Mouse (Mus musculus) gastrocnemius, postnatal 4 days (tissue): Measurements from ENCODE around the gene Fam240b. TPM values are rescaled to one million over a fixed set of nuclear protein-coding genes. Genes with fewer than 3 reads are reported as not detected.
A peak's percentile ranks its signal among the peaks of the same experiment; 100 is the strongest.
"Not testable (repeated sequence)": the region's sequence is repeated elsewhere in the genome, so short reads cannot be mapped to it uniquely, and the experiment has no call there.

ENCODE experiments used
- DNase-seq, 2 experiments: peaks; one replicate each; pipeline ENCODE4 v3.0.0; 2021 to 2022; ENCODE audit warnings: low spot score in 2 of 2, mixed read lengths in 2 of 2
- long read RNA-seq, 2 experiments: library from polyadenylated mRNA; stranded (forward); transcript quantifications; one replicate each; pipeline ENCODE4 v2.0.0; 2021
- total RNA-seq, 2 experiments: library from RNA; stranded (reverse); gene quantifications; 2 replicates each; pipeline ENCODE4 v1.2.3; 2021

Fam240b gene
- total RNA-seq, result under 1 TPM in 1 of 2 experiments, not detected in 1; 0.34 TPM
- long read RNA-seq, experiment 1, result 0 reads
- long read RNA-seq, experiment 2, result 0 reads

DNA sequence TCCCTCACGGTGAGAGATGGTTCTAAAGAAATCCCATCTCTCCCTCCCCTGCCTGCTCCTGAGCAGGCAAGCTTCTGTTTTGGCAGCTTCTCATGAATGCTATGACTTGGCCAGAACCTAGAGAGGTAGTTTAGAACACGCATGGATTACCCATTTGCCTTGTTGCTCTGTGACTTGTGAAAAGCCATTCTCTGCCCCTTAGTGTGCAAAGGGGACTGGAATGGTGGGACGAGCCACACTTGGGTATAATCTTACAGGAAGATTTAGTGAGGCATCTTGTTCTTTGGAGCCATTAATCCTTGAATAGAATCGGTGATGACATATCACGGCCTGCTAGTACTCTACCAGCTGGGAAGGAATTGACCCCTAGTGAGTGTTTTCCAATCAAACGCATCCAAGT, at the start of gene Fam240b:
Gene Fam240b, minus strand, starts transcription at position 101 of the 400 bp plus-strand sequence.
- DNase-seq, result no peak

DNA sequence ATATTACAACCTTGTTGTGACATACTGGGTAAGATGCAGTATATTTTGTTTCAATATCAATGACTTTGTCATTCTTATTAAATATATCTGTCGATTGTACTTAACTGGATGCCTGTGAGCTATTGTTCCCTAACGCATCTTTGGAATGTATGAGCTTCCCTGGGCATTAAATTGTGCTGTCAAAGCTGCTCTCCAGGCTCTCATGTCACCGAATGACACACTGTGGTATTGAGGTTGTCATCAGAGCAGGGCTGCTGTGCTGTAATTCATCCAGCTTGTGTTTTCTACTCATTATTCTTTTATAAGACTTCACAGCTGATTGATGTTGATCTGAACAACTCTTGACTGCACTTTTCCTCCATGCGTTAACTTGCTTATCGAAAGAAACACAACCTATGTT, 32.5 kb upstream of the Fam240b start:
- no peak for DNase-seq

DNA sequence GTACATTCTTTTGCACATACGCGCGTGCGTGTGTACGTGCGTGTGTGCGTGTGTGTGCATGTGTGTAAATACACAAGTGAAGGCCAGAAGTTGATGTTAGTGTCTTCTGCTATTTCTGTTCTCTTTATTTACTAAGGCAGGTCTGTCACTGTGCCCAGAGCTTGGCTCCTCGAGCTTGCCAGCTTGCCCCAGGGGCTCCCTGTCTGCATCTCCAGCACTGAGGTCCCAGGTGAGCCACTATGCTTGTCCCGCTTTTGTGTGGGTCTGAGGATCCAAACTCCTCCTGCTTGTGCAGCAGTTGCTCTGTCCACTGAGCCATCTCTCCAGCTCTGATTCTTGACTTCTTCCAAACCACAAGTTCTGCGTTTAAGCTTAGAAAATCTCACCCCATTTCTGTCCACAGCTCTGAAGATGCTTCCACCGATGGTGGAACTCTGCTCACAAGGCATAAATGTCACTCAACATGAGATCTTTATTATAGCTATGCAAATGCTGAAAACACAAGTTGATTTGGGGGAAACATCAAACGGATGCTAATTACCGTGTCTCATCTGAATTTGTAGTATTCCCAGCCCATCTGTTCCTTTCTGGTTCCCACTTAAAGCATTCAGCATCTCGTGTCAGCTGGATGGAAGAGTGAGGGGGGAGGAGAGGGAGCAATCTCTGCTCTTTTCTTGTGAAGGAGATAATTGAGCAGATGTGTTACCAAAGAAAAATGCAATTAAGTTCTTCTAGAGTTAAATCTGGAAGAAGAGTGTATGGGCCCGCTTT, 29.1 kb upstream of the Fam240b start:
- no peak for DNase-seq

DNA sequence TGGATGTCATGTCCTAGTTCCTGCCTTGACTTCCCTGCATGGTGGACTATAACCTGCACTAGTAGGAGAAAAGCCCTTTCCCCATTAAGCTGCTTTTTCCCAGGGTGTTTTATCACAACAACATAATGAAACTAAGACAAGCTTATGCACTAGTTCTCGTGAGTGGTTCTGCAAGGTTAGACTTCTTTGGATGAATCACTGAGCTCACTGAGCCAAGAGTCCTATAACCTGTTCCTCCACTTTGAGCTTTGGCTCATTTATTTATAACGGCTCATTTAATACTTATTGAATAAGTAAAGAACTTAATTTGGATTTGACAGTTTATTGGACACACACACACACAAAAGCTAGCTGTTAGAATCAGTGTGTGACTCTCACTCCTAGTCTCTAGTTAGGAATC, 16.7 kb upstream of the Fam240b start:
- no peak for DNase-seq

DNA sequence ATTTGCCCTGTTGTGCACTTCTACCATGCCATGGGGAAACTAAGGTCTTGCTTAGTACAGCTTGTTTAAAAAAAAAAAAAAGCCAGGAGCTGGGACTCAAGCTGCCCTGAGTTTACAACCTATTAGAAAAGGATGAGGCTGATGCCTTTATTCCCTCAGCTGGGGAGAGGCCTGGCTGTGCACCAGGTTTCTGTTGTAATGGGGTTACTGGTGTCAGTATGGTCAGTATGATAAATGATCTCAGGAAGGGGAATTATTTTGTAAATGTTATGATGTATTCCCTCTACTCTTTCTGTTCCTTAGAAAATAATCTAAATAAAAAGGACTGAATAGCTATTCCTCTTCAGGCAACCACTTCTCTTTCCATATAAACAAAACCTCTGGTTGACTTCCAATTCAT, 14.0 kb upstream of the Fam240b start:
- no peak for DNase-seq

DNA sequence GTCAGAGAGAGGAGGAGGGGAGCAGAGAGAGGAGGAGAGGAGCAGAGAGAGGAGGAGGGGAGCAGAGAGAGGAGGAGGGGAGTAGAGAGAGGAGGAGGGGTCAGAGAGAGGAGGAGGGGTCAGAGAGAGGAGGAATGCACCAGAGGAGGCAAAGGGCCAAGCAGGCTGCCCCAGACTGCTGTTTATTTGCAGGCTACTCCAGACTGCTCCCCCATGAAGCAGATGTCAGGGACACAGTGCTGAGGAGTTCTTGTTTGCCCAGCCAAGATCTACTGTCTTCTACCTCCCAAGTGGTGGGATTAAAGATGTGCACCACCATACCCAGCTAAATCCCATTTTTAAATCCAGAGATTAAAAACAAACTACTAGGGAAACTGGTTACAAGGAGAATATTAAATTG, 9.8 kb upstream of the Fam240b start:
- no peak for DNase-seq

DNA sequence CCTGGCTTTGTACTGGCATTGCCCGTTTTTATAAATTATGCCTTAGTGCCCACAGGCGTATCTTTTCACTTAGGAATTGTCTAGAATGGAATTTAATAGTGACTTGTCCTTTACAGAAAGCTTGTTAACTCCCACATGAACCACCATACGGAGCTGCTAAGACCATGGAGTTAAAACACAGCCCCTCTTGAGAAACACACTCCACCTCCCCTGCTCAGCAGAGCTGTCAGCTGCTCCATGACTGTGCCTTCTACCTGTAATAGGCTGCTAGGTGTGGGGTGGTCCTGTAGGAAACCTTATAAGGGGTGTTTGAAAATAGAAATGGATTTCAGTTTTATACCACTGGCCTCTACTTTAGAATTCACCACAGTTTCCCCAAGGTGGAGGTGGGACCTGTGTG, 5.2 kb upstream of the Fam240b start:
- no peak for DNase-seq

DNA sequence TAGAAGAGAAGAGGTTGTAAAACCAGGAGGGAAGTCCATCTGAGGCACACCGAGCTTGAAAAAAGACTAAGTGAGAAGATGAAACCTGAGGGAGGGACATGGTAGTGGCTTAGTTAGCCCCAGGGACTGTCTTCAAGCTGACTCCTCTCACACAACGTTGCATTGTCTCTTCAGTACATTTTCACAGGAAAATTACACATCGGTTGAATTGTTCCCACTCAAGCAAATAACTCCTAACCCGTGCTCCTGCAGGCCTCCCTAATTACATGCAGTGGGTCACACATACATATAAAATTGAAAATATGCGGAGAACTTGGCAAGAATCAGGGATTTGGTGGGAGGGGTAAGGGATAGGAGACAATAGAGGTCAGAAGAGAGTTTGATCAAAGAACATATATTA, 4.0 kb downstream of the Fam240b start:
- DNase-seq, result no peak

DNA sequence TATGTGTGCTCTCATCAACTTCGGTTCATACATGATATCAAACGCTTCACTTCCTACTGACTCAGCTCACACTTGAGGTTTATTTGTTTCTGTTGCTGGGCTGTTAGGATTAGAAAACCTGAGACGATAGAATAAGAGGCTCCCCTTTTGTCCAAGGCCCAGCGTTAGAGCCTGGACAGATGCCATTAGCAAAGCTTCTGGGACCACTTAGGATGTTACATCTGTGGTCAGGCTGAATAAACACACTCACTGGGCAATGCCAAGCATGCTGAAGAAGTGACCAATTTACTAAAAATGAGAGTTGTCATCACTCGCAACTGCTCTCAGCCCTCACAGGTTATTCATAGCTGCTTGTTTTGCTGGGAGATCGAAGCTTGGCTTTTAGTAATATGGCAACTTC, 7.7 kb downstream of the Fam240b start:
- no peak for DNase-seq

DNA sequence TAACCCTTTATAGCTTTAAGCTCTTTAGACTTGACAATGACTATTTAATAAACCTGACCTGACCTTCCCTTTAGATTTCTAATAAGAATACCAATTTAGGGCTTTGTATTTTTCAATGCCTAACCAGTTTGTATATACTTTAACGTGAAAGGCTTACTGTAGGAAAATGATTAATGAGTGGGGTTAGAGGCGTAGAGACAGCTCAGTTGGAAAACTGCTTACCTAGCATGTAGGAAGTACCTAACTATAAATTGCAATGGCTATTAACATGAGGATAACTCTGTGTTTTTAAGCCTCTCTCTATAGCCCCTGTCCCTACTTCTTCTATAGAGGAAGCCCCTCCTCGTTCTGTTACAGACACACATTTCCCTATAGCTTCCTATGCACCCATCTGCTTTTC, 17.6 kb downstream of the Fam240b start:
- no peak for DNase-seq

DNA sequence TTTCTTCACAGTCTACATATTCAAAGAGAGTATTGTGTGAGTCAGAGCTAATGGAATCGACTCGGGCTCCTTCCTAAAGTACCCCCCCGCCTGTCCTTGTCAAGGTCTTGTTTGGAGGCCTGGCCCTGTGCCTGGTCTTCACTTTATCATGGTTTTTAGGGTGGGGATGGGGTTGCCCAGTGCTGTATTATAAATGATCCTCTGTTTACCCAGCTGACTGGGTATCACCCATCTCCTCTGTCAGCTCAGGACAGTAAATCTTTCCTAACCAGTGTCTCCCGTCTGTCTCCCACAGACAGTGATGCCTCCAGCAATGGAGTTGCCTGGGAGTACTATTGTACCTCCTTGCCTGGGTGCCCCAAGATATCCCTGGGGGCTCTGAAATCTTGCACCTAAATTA, 19.6 kb downstream of the Fam240b start:
- no peak for DNase-seq

DNA sequence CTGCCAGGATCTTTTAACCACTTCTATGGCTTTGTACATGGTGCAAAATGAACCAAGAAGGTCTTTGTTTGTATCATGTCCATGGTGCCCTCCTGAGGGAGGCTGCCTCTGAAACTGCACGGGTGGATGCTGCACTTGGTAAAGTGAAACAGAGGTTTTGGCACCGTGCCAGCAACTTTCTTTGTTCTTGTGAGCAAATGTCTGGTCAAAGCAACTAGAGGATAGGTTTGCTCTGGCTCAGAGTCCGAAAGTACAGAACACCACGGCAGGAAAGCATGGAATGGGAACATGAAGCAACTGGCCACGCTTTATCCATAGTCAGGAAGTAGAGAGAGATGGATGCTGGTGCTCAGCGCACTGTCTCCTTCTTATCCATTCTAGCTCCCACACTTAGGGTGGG, 29.7 kb downstream of the Fam240b start:
- DNase-seq, result peak in 1 of 2 experiments; percentile 18

DNA sequence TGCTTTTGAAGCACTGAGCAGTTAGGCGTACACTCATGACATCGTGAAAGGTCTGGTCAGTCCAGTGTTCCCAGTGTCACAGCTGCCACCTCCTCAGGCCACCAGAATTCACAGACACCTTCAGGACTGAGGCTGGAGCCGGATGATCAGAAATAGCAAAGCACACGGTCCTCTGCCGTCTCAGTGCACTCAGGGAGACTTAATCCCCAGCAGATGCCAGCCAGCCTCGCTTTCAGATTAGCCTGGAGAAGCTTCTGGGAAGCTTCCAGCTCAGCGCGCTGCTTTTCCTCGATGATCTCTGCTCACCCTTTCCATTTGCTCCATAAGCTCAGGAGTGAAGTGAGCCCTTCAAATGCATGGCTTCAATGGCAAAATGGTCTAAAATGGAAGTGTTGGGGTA, 32.4 kb downstream of the Fam240b start:
- no peak for DNase-seq

DNA sequence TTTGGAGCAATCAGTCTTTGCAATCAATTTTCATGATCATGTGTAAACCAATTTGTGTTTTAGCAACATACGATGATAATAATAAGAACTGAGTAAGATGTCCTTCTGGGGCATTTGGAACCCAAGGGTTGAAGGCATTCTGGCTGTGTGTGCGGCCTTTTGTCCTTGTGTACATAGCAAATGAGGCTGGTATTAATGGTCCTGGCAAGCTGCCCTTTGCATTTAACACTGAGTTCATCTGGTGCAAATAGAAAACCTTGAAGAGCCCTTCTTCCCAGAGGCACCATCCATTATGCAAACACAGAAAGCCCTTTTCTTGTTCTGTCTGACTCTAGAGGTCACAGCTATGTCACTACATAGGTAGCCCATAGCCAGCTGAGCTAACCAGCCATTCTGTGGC, 35.0 kb downstream of the Fam240b start:
- DNase-seq, result no peak

DNA sequence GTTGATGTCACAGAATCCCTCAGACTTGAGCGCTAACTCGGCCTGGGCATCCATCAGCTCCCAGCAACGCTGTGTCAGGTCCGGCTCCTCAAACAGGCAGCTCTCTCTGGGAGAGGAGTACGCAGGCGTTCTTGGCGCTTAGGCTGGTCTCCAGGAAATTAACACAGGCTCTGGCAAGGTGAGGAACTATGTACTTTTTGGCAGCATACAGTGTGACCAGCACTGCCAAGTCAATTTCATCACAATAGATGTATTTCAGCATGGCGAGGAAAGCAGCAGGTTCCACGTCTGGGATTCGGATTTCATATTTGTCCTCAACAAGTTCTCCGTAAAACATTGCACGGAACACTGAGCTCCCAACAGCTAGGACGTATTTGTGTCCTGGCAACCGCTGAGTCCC, 39.4 kb downstream of the Fam240b start:
- no peak for DNase-seq

DNA sequence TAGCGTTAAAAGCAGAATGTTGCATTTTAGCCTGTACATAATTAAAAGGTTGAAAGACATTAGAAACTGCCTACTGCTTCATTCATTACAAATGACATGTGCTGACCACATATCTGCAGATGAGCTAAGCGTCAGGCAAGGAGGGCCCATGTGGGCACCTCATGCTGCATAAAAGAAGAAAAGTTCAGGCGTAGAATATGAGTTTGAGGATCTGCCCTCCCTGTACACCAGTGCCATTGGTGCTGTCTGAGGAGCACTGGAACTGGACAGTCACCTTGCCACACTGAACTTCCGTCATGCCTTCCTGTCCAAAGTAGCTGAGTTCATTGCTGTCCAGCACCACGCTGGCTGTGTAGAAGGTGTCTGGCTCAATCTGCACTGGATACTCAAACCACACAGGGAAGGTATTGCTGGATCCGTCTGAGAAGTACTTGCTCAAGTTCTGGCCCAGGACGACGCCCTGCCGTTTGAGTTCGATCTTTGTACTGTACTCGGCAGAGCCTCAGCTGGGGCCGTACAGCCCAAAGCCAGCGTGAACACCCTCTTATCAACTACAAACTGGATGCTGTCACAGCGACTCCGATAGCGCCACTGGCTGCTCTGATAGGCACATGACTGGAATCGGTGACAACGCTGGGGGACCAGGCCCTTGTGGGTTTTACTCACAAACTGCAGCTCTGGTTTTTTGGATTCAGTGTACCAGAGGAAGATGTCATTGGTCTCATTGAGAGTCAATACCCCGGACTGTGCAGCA, 40.2 kb downstream of the Fam240b start:
- not testable (repeated sequence) for DNase-seq

DNA sequence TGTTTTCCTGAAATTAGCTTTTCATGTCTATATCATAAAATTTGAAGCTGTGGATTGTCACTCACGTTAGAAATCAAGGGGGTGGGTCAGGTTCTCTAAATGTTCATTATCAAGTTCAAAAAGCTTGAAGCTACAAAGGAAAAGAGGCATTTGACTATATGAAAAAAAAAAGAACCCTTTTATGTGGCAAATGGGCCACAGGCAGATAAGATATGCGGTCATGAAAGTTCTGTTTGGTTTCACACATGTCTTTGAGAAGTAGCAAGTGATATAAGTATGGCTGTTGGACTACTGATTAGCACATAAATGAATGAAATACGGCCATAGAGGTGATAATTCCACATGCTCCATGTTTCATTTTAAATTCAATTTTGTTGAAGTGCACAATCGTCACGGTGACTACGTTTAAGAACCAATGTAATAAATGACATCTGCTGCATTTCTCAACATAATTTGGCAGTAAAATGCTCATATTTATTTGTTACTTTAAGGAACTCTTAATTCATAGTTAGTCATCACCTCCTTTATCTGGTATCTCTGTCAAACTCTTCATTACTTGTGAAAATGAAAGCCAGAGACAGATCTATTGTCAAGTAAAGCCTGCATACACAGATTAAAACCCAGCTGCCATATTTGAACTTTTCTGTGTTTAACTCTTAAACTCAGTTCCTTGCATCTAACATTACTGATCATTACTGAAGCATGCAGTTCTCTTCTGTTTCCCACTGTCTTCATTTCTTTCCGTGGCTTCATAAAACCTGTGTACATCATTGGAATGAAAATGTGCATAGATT, 47.4 kb downstream of the Fam240b start:
- no peak for DNase-seq

DNA sequence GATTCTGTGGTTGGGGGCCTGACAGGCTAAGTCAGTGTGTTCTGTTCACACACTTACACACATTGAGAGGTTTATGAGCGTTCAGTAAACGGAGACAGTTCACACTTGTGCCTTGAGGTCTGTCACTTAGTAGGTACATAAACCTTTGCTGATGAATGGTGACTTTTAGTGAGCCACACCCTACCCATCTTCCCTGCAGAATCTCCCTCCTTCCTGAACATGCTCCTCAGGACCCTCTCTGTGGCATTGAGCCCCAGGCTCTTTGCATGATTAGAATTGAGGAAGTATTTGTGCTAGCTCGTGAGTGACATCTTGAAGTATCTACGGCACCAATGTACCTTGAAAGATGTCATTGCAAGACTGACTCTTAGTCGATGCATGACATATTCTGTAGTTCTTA, 48.9 kb downstream of the Fam240b start:
- DNase-seq, result no peak

DNA sequence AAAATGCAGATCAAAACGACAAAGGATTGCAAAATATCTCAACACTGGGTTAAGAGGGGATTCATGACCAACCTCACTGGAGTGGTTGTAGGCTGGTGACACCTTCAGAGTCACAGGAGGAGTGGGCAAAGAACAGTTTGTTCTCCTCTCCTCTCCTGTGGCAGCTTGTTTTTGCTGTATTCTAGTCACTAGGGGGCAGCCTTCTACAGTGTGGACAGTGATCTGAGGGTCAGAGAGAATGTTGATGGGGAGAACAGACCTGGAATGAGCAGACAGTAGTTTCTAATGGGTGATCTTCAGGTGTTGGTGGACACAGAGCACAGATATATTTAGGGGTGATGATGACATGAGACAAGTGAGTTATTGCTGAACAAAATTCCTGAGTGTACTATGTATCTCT, 49.6 kb downstream of the Fam240b start:
- DNase-seq, result no peak

DNA sequence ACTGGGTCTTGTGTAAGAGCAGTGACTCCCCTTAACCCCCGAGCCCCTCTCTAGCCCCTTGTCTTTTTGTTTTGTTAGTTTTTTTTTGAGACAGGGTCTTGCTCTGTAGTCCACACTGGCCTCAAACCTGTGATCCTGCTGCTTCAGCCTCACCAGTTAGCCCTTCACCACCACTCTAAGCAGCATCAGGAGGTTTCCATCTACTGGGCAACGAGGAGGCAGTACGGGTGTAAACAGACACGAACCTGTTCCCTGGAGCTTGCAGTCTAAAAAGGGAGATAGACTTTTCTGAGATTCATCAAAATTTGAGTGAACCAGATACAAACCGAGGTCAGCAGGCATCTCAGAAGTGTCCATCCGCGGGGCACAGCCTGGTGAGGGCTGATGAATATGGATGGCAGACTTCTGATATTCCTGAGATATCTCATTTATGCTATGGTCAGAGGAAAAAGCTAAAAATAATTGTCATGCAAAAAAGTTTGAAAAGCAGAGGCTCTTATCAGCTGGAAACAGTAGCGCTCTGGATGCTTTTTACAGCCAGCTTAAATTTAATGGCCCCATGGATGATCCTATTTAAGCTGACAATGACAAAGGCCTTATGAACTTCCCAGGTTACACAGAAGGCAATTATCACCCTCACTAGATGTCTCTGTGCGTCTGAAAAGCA, 52.2 kb downstream of the Fam240b start:
- no peak for DNase-seq

DNA sequence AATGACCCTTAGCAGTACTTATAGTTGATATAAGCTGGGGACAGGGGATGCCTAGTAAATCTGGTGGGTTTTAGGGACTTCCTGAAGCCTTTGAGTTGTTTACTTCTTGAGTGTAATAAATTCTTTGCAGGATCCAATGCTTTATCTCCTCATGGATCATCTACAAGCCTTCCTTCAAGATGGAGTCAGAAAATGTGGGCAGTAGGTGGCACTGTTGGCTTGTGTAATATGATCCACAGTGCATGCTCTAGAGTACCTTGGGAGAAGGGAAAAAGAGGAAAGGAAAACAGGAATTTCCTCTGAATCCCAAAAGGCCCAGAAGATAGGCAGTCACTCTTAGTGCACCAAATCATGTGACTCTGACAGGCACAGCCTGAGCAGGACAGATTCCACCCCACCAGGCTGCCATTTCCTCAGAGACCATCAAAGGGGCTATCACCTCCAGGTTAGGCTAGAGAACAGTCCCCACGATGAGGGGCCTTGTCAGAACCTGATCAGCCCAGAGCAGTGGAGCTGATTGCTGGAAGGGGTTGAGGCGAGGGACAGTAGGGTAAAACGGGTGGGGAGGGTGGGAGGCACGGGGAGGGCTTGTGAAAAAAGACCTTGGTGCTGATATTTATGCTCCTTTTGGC, 54.2 kb downstream of the Fam240b start:
- DNase-seq, result no peak
